Mouse (Mus musculus) embryonic stem cell, embryonic (primary cell): ENCODE results near the gene Aurkaip1.

Experiments used
- CTCF ChIA-PET, 4 experiments: fragments of 300-600 bp in 2 of 4; fragments of 350-600 bp in 2 of 4; sonication (Branson Sonifier 250); formaldehyde crosslinking; loops; one replicate each; lab custom pipeline; 2022; ENCODE audit warnings: inconsistent platforms in 2 of 4; lab: Charles Lee
- POLR2A ChIA-PET, 4 experiments: fragments of 300-600 bp in 2 of 4; fragments of 350-600 bp in 2 of 4; sonication (Branson Sonifier 250); formaldehyde crosslinking; loops; one replicate each; lab custom pipeline; 2022; ENCODE audit warnings: antibody characterized with exemption in 4 of 4, inconsistent platforms in 1 of 4; lab: Charles Lee

Gene Aurkaip1

GRCm38 (mm10) chr4:155854991-155855390, 23.9 kb downstream of the Aurkaip1 start:
- ChIA-PET CTCF (interaction anchor here in 1 of 4 experiments (1.2 kb wide), 1 partner anchor 21 kb away, joined by 3 read pairs; no protein-coding TSS in a partner anchor), POLR2A (interaction anchor here in 3 of 4 experiments (0.7 to 3.9 kb wide), 4 partner anchors 11 to 16 kb away, joined by 3 to 16 read pairs (median 3); partner anchors contain the start of genes Cptp (in 1 of the 3), Ints11 (in 1 of the 3) and Mxra8 (in 1 of the 3))

GRCm38 (mm10) chr4:155856071-155856470, 25.0 kb downstream of the Aurkaip1 start:
- CTCF ChIA-PET: interaction anchor here in 2 of 4 experiments (0.6 kb wide), 2 partner anchors 24 to 147 kb away, joined by 5 to 13 read pairs; no protein-coding TSS in a partner anchor
- POLR2A ChIA-PET: interaction anchor here in 2 of 4 experiments (0.6 to 3.9 kb wide), 4 partner anchors 12 to 173 kb away, joined by 3 to 16 read pairs (median 5); partner anchors contain the start of genes Cptp (in 1 of the 2) and Ints11 (in 1 of the 2)

DNA sequence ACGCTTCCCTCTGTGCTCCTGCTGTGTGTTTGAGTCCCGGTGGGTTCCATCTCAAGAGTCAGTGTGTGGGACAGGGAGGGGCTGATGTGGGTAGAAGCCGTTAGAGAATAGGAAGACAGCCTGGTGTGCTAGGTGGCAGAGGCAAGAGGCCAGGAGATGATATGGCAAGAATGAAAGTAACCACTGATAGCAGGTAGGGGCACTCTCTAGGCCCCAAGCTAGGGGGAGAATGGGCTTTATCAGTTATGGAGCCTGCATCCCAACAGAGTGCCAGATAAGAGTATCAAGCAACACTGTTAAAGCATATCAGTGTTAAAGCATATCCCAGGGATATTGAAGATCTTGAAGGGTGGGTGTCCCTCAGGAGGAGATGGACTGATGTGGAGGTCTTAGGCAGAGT, 25.8 kb downstream of the Aurkaip1 start:
- POLR2A ChIA-PET: interaction anchor here in 1 of 4 experiments (1.1 kb wide), 1 partner anchor 40 kb away, joined by 7 read pairs; no protein-coding TSS in a partner anchor

GRCm38 (mm10) chr4:155859318-155859717, 28.2 kb downstream of the Aurkaip1 start:
- CTCF ChIA-PET: interaction anchor here (1.0 to 1.5 kb wide), 5 partner anchors 10 to 46 kb away, joined by 3 to 7 read pairs (median 3); partner anchors contain the start of genes Cptp (in 2 of the 4) and Ints11 (in 2 of the 4)
- POLR2A ChIA-PET: interaction anchor here (0.6 to 3.1 kb wide), 16 partner anchors 10 to 376 kb away, joined by 3 to 20 read pairs (median 4); partner anchors contain the start of genes Aurkaip1 (in 2 of the 4), Cptp (in 2 of the 4), Dvl1 (in 2 of the 4) and Ints11 (in 2 of the 4)

More for the DNA sequence above, 25.8 kb downstream of the Aurkaip1 start:
- CTCF ChIA-PET: no interaction called here

DNA sequence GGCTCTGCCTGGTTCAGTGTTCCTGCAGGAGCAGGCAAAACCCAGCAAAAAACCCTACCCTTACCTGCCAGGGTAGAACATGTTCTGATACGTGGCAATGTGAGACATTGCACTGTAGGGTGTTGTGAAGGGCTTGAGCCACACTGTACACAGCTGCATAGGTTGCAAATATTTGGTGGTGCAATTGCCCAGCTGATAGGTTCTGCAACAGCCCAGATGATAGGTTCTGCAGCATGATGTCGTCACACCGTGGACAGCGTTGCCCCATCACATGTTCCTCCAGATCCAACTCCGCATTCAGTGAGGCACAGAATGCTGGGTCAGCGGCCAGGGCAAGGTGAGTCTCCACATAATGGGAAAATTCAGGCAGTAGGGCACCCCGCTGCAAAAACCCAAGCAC, 30.7 kb downstream of the Aurkaip1 start:
- CTCF ChIA-PET: no interaction called here
- POLR2A ChIA-PET: interaction anchor here in 2 of 4 experiments (0.6 to 1.7 kb wide), 3 partner anchors 8 to 58 kb away, joined by 3 read pairs; no protein-coding TSS in a partner anchor

DNA sequence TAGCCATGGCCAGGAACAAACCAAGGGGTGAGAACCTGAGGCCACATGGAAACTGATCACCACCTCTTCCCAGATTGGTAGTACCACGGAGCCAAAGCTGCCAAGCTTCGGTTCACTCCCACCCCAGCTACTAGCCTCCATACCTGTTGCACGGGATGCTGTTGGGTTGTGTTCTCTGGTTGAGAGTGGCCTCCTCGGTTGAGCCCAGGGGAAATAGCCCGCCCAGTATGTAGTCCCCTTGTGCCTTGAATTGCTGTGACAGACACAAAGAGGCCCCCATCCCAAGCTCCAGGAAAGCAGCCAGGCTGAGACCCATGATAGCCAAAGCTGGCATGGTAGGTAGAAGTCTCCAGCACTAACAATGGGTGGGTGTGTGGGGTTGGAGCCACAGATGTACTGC, 31.9 kb downstream of the Aurkaip1 start, which contains the start of gene Tas1r3:
Gene Tas1r3, minus strand, starts transcription at position 362 of the 400 bp plus-strand sequence.
- ChIA-PET CTCF (interaction anchor here in 1 of 4 experiments (0.8 kb wide), 1 partner anchor 92 kb away, joined by 3 read pairs; no protein-coding TSS in a partner anchor), POLR2A (interaction anchor here in 1 of 4 experiments (1.2 to 3.6 kb wide), 2 partner anchors 23 kb away, joined by 6 to 14 read pairs; partner anchors contain the start of gene Mxra8)

GRCm38 (mm10) chr4:155868614-155869298, 37.7 kb downstream of the Aurkaip1 start:
- POLR2A ChIA-PET: interaction anchor here in 3 of 4 experiments (0.6 to 3.3 kb wide), 38 partner anchors 8 to 241 kb away, joined by 3 to 16 read pairs (median 4); partner anchors contain the start of genes Ube2j2 (in 2 of the 3), 9430015G10Rik (in 1 of the 3), Acap3 (in 1 of the 3) and Atad3a (in 1 of the 3)
- CTCF ChIA-PET: interaction anchor here in 2 of 4 experiments (0.5 to 1.7 kb wide), 7 partner anchors 10 to 100 kb away, joined by 3 to 7 read pairs (median 4); no protein-coding TSS in a partner anchor

DNA sequence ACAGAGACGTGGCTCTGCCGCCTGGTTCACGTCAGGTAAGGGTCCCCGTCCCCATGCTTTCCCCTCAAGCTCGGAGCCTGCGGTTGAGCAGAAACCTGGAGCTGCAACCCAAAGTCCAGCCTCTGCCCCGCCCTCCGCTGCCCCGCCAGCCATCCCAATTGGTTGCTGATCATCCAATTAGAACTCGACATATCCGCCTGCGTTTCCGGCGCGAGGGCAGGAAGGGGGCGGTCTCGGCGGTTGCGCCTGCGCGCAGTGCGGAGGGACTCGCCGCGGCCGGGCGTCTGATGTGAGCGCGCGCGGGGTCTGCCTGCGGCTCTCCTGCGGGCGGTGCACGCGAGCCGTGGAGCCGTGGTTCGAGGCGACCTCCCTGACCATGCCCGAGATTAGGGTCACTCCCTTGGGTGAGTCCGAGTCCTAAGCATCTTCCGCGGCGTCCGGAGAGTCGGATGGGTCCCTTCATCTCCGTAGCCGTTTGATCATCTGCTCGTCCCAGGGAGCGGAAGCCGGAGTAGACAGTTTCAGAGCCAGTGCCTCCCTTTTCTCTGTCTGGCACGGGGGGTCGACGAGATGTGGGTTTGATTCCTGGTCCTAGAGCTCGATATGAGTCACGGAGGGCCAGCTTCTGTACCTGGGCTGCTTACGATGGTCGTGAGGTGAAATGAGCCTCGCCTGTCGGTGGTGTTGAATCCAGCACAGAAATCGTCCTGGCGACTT, 38.4 kb downstream of the Aurkaip1 start, which contains the start of the genes Cptp and Ints11:
Gene Cptp, minus strand, starts transcription at position 124 of the 717 bp plus-strand sequence.
Gene Ints11, plus strand, starts transcription at position 230 of the 717 bp plus-strand sequence.
- ChIA-PET CTCF (interaction anchor here in 2 of 4 experiments (0.5 to 1.7 kb wide), 7 partner anchors 10 to 99 kb away, joined by 3 to 7 read pairs (median 4); no protein-coding TSS in a partner anchor), POLR2A (interaction anchor here (0.6 to 3.3 kb wide), 44 partner anchors 8 to 332 kb away, joined by 3 to 16 read pairs (median 4); partner anchors contain the start of genes 9430015G10Rik (in 1 of the 4), Acap3 (in 1 of the 4), Atad3a (in 1 of the 4) and Ccnl2 (in 1 of the 4))

DNA sequence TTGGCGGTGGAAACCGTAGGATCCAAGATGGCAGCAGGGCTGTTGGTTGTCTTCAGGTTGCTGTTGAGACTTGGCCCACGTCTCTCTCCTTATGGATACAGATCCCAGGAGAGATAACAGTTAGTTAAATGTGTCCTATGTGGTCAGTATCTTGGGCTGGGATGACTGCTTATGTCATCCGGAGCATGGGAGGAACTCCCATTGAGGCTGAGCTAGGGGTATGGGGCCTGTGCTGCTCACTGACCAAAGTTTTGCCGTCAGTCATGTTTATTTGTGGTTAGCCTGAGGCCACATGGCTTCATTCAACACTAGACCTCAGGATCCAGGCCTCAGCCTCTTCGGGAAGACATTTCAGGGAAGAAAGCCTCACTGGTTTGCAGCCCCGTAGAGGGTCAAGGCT, 40.3 kb downstream of the Aurkaip1 start:
- CTCF ChIA-PET: interaction anchor here in 1 of 4 experiments (0.5 kb wide), 1 partner anchor 23 kb away, joined by 3 read pairs; no protein-coding TSS in a partner anchor

More for the DNA sequence above, 40.3 kb downstream of the Aurkaip1 start:
- POLR2A ChIA-PET: interaction anchor here in 2 of 4 experiments (1.1 to 3.3 kb wide), 3 partner anchors 12 to 23 kb away, joined by 3 to 10 read pairs (median 4); no protein-coding TSS in a partner anchor
